Mouse (Mus musculus) A20 (cell line): ENCODE measurements at regions not wholly inside any gene's neighbourhood (a gene's known extent, or its start where the extent isn't known, plus 50 kb on each side); places are given as distances from the start of the nearest gene placed in this dataset.
"Not testable (repeated sequence)": the region's sequence is repeated elsewhere in the genome, so short reads cannot be mapped to it uniquely, and the experiment has no call there.

Source experiments
- DNase-seq: peaks from one replicate; pipeline ENCODE4 v3.0.0-alpha.2; 2011; ENCODE audit warnings: low read depth, low spot score

- no peak for DNase-seq
Observed at GRCm38 (mm10) chr3:128429706-128430105, 533.6 kb upstream of the Fam241a start.

DNA sequence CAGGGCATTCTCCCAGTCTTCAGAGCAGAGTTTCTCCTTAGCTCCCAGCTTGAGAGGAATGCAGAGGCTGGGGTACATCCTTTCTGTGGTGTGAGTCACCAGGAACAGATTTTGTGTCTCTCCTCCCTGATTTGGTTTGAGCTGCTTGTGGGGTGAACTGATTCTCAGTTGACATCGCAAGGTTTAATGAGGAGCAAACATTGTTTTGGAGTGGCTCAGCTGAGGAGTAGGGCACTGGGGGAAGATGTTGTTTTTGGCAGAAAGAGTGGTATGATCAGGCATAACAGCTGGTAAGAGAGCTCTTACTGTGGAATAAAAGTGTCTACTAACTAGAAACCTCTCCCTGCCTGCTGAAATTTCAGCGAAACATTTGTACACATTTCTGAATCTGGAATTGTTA, 519.4 kb upstream of the Fam241a start:
- no peak for DNase-seq

DNA sequence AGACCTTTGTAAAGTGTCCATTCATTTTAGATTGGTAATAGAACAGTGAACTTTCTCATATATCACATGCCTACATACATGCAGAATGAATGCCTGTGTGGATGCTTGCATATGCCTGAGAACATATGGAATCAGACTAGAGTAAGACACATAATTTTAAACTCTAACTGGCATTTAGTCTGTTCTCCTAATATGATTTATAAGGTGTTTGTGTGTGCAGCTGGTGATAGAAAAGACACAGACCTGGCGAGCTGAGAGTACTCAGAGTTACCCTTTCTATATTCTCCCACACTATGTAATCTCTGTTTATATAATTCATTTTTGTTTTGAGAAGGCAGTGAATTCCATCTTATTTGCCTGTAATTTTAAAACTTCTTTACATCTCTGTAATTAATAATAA, 517.4 kb upstream of the Fam241a start:
- DNase-seq: no peak

- no peak for DNase-seq
Observed at GRCm38 (mm10) chr3:128412157-128412556, 516.0 kb upstream of the Fam241a start.

DNA sequence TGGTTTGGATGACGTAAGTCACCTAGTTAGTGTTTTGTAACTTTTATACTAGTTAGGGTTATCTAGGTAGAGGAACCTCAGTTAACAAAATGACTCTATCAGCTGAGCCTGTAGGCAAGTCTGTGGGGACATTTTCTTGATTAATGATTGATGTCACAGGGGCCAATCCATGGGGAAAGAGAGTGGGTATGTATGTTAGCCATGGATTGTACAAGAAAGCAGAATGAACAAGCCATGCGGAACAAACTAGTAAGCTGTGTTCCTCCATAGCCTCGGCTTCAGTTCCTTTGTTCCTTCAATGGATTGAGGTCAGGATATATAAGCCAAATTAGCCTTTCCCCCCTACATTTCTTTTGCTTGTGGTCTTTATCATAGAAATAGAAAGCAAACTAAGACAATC, 498.7 kb upstream of the Fam241a start:
- no peak for DNase-seq

GRCm38 (mm10) chr3:128380579-128380978, 484.5 kb upstream of the Fam241a start:
- no peak for DNase-seq

DNA sequence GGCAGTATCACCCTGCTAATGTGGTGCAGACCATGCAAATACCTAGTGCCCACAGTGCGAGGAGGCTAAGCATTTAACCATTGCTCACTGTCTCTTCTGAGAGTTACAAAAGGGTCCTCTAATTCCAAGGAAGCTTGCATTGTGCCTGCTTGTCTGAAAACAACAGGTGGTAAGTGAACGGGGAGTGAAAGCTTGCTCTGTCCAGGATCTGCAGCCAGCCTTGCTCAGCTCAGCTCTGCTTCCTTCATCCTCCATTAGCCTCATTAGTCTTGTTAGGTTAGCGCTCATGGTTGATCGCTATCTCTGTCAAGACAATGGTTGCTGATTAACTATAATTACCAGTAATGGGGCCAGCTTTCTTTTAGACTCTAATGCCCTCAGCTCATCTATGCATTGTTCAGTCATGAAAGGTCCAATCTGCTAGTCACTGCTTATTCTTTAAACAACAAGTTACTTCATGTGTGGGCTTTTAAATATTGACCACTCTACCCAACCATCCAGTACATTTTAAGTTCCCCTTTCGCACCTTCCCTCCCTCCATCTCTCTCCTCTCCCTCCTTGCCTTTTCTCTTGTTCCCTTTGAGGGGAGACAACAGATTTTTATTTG, 473.5 kb upstream of the Fam241a start:
- DNase-seq: no peak

GRCm38 (mm10) chr3:128362310-128362709, 466.2 kb upstream of the Fam241a start:
- DNase-seq: no peak

- DNase-seq: not testable (repeated sequence)
Observed at GRCm38 (mm10) chr3:128349123-128349522, 453.0 kb upstream of the Fam241a start.

DNA sequence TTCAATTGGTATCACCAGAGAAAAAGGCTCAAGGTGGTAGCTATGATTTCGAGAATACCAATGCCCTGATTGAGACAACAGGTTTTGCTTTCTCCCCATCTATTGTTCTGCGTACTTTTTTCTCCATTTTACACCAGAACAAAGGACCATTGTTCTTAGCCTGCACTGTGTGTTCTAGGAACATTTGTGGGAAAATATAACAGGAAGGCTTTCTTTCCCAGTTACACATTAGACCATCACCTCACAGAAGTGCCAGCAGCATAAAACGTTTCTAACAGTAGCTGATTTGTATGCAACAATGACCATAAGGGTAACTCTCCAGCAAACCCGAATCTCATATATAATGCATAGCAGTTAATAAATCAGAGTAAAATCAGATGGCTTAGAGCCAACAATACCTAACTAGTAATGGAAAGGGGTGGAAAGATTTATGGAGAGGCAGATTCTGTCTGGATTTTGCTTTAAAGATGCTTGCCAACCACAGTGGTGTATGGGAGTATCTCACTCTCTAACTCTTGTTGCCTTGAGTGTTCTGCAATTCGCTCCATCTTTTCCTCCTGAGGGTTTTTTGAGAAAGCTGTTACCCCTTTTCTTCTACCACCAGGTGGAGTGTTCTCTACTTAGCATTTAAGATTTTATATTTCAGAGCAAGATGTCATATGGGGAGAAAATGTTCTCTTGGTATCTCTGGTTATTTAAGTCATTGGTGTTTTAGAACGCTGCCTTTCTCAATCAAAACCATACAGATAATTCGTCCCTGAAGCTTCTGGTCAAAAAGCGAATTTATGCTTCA, 451.9 kb upstream of the Fam241a start:
- DNase-seq: no peak

DNA sequence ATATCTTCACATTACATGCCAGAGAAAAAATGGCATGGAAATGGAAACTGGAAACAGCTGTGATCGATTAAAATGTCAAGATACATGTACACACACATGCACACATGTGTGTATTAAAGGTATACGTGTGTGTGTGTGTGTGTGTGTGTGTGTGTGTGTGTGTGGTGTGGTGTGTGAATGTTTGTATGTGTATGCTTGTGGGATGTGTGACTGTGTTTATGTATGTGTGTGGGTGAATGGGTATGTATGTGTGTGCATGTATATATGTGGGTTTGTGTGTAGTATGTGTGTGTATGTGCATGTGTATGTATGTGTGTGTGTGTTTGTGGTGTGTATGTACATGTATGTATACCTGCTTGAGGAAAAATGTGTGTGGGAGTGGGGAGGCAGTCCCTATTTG, 441.4 kb upstream of the Fam241a start:
- no peak for DNase-seq

DNA sequence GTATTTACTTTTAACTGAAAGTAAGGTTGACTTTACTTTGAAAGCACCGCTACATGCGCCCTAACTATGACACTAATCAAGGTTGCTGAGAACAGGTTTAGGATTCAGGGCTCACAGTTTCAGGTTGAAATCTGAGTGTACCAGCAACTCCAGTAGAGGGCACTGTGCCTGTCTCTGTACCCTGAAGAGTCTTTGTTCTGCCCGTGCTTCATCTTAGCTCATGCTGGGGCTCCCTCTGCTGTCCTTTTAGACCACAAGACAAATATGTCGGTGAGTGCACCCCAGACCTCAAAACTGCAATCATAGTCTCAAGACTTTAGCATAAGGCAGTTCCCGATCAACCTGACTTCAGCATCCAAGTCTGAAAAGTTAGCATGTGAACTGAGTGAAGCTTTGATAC, 440.9 kb upstream of the Fam241a start:
- DNase-seq: peak; percentile 6

DNA sequence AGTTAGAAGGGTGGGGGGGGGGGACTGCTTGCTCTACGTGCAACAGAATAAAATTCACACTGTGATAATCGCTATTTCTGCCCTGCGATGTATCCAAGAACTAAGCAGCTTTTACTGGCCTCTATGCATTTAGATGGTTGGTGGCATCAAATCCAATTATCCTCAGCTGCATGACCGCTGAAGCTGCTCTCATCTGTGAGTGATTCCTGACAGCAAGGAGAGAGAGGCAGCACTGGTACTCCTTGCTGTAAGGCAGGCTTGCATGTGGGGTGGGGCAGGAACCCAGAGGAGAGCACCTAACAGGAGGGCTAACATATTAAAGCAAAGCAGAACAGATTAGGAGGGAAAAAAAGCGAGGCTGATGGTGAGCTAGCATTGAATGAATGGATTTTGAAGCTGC, 431.6 kb upstream of the Fam241a start:
- no peak for DNase-seq

DNA sequence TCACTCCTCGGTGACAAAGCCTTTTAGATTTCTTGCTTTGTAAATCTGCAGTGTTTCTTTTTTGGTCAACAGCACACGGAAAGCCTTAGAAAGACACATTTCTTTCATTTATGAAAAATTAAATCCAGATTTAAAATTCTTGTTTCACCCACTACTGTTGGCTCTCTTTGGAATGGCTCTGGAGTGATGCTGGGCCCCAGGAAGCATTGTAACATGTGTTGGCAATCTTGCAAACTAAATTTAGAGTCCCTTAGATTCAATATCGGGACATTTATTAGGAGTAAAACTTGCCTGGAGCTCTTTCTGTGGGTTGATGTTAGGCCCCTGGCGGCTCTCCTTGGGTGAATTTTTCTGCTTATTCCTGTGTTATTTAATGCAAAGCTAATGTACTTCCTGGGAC, 405.2 kb upstream of the Fam241a start:
- no peak for DNase-seq

GRCm38 (mm10) chr3:128298110-128298509, 402.0 kb upstream of the Fam241a start:
- DNase-seq: no peak

DNA sequence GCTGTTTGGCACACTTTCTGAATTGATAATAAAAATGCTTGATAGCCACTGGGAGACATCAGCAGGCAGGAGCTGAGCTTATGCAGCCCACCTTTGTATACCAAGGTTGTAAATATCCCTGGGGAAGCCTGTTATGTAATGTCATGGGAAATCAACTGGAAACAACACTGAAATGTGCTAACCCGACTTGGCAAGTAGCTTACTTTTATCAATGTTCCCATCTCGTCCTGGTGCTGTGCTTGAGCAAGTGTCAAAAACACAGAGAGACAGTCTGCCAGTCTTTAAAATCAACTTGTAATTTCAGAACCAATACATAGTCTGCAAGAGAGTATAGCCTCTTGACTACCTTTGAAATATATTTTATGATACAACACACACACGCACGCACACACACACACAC, 391.7 kb upstream of the Fam241a start:
- DNase-seq: no peak

GRCm38 (mm10) chr3:128285214-128285613, 389.1 kb upstream of the Fam241a start:
- no peak for DNase-seq

- no peak for DNase-seq
Observed at GRCm38 (mm10) chr3:128280626-128281025, 384.5 kb upstream of the Fam241a start.

GRCm38 (mm10) chr3:128270576-128270975, 374.5 kb upstream of the Fam241a start:
- no peak for DNase-seq

- no peak for DNase-seq
Observed at GRCm38 (mm10) chr3:128261208-128261607, 365.1 kb upstream of the Fam241a start.

DNA sequence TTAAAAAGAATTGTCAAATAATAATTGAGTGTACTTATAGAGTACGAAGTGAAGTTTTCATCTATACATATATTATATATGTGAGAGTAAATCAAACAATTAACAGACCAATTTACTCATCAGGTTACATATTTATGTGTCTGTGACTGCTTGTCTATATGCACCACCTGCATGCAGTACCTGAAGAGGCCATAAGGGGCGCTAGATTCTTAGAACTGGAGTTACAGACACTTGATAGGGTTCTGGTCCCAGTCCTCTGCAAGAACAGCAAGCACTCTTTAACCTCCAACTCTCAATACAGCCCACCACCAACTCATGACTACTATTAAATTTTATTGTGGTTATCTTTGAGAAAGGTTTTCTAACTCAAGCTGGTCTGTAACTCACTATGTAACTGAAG, 351.7 kb upstream of the Fam241a start:
- DNase-seq: peak; percentile 1

GRCm38 (mm10) chr3:128239813-128240421, 343.8 kb upstream of the Fam241a start:
- no peak for DNase-seq

- no peak for DNase-seq
Observed at GRCm38 (mm10) chr3:128230390-128230789, 334.3 kb upstream of the Fam241a start.
